Mouse (Mus musculus) megakaryocyte-erythroid progenitor cell, adult 5-6 weeks (primary cell): ENCODE data around the gene Gm26558. TPM values are rescaled to one million over a fixed set of nuclear protein-coding genes. Genes with fewer than 3 reads are reported as not detected.

Experiments
- total RNA-seq, 2 experiments: library from RNA; stranded (forward) in 1 of 2; stranded (reverse) in 1 of 2; fragments of 200-1000, 215-1000 nt in 1 of 2; fragments of >200 nt in 1 of 2; fragmentation: Nextera tagmentation in 1 of 2; gene quantifications; 2 replicates each; pipeline ENCODE4 v1.2.3; 2014 to 2017

The Gm26558 gene
- total RNA-seq, 2 experiments from 2014 or later = not detected

Other genes starting within 250 kb of the Gm26558 start
- gene Sp5, start 187.2 kb downstream of the Gm26558 start, total RNA-seq (2014; fragmentation: Nextera tagmentation) = not detected in 2 replicates
- not detected in 2 replicates for gene Sp5, start 187.2 kb downstream of the Gm26558 start, total RNA-seq (2017)
- gene Erich2, start 153.3 kb downstream of the Gm26558 start, total RNA-seq (2014; fragmentation: Nextera tagmentation) = not detected in 2 replicates
- gene Erich2, start 153.3 kb downstream of the Gm26558 start, total RNA-seq (2017) = not detected in 2 replicates
- gene Gad1, start 109.0 kb downstream of the Gm26558 start, total RNA-seq (2014; fragmentation: Nextera tagmentation) = not detected in 2 replicates
- not detected in 2 replicates for gene Gad1, start 109.0 kb downstream of the Gm26558 start, total RNA-seq (2017)
- gene Gorasp2, start 532 bp downstream of the Gm26558 start, total RNA-seq (2014; fragmentation: Nextera tagmentation) = 59.4 and 78.4 TPM in 2 replicates
- gene Gorasp2, start 532 bp downstream of the Gm26558 start, total RNA-seq (2017) = 34.4 and 41.5 TPM in 2 replicates
- 128 and 150 TPM in 2 replicates for gene Tlk1, start 163.6 kb upstream of the Gm26558 start, total RNA-seq (2014; fragmentation: Nextera tagmentation)
- gene Tlk1, start 163.6 kb upstream of the Gm26558 start, total RNA-seq (2017) = 112 and 121 TPM in 2 replicates